Mouse (Mus musculus): Measurements from ENCODE around the gene Nrg4. TPM values are rescaled to one million over a fixed set of nuclear protein-coding genes. Genes with fewer than 3 reads are reported as not detected.

Gene Nrg4
- polyA plus RNA-seq, 1 experiment from 2014 or later: 1.2 TPM

- Histone ChIP-seq H3K27ac (replicated peaks; ENCODE audit: low read depth, low read length) (no peak overlapping the region), H3K9ac (ENCODE audit: low read depth, low read length) (no peak overlapping the region), H3K36me3 (ENCODE audit: control insufficient read depth, insufficient read depth, low read length) (no peaks in the 10 kb centered on the region), H3K27me3 (replicated peaks; ENCODE audit: control insufficient read depth, insufficient read depth, low read length) (no peaks in the 10 kb centered on the region), H3K9me3 (ENCODE audit: control insufficient read depth, low read length) (no peaks in the 10 kb centered on the region), H3K4me1 (ENCODE audit: control insufficient read depth, insufficient read depth, low read length) (no peaks in the 10 kb centered on the region), H3K4me3 (ENCODE audit: low read depth, low read length) (no peak overlapping the region), H3K4me2 (ENCODE audit: low read depth, low read length) (no peak overlapping the region)
- 73% methylated on average over 4 of the region's 4 CpGs for WGBS
- DNase-seq (ENCODE audit: low spot score) (no peak), ATAC-seq (ENCODE audit: low read depth) (no peak)
Measured at GRCm38 (mm10) chr9:55277562-55277961, 49.1 kb downstream of the Nrg4 start.

GRCm38 (mm10) chr9:55273906-55274305 lies 52.7 kb downstream of the Nrg4 start:
- 65% methylated on average over 4 of the region's 4 CpGs for WGBS
- ATAC-seq (ENCODE audit: low read depth): no peak
- no peak overlapping the region for H3K9ac ChIP-seq (ENCODE audit: low read depth, low read length)

GRCm38 (mm10) chr9:55271960-55272560 lies 54.6 kb downstream of the Nrg4 start:
- Histone ChIP-seq H3K27ac (replicated peaks; ENCODE audit: low read depth, low read length) (no peak overlapping the region), H3K4me2 (ENCODE audit: low read depth, low read length) (no peak overlapping the region), H3K4me3 (ENCODE audit: low read depth, low read length) (no peak overlapping the region), H3K27me3 (replicated peaks; ENCODE audit: control insufficient read depth, insufficient read depth, low read length) (no peaks in the 10 kb centered on the region), H3K9me3 (ENCODE audit: control insufficient read depth, low read length) (no peaks in the 10 kb centered on the region), H3K4me1 (ENCODE audit: control insufficient read depth, insufficient read depth, low read length) (no peaks in the 10 kb centered on the region), H3K9ac (ENCODE audit: low read depth, low read length) (no peak overlapping the region), H3K36me3 (ENCODE audit: control insufficient read depth, insufficient read depth, low read length) (no peaks in the 10 kb centered on the region)
- DNase-seq (ENCODE audit: low spot score) (no peak), ATAC-seq (ENCODE audit: low read depth) (no peak)
- 46% methylated on average over 5 of the region's 5 CpGs for WGBS

More at GRCm38 (mm10) chr9:55273906-55274305, 52.7 kb downstream of the Nrg4 start:
- no peaks in the 10 kb centered on the region for H3K4me1 ChIP-seq (ENCODE audit: control insufficient read depth, insufficient read depth, low read length)
- no peak overlapping the region for H3K4me2 ChIP-seq (ENCODE audit: low read depth, low read length)
- H3K9me3 ChIP-seq (ENCODE audit: control insufficient read depth, low read length): no peaks in the 10 kb centered on the region
- H3K4me3 ChIP-seq (ENCODE audit: low read depth, low read length): no peak overlapping the region
- no peaks in the 10 kb centered on the region for H3K27me3 ChIP-seq (replicated peaks; ENCODE audit: control insufficient read depth, insufficient read depth, low read length)
- DNase-seq (ENCODE audit: low spot score): no peak
- H3K36me3 ChIP-seq (ENCODE audit: control insufficient read depth, insufficient read depth, low read length): no peaks in the 10 kb centered on the region
- no peak overlapping the region for H3K27ac ChIP-seq (replicated peaks; ENCODE audit: low read depth, low read length)

- WGBS: 72% methylated on average over 8 of the region's 8 CpGs
- no peaks in the 10 kb centered on the region for H3K27me3 ChIP-seq (replicated peaks; ENCODE audit: control insufficient read depth, insufficient read depth, low read length)
- H3K9me3 ChIP-seq (ENCODE audit: control insufficient read depth, low read length): no peaks in the 10 kb centered on the region
- H3K4me3 ChIP-seq (ENCODE audit: low read depth, low read length): no peak overlapping the region
- H3K4me1 ChIP-seq (ENCODE audit: control insufficient read depth, insufficient read depth, low read length): no peaks in the 10 kb centered on the region
- no peak for DNase-seq (ENCODE audit: low spot score)
- no peaks in the 10 kb centered on the region for H3K36me3 ChIP-seq (ENCODE audit: control insufficient read depth, insufficient read depth, low read length)
- no peak overlapping the region for H3K27ac ChIP-seq (replicated peaks; ENCODE audit: low read depth, low read length)
- no peak overlapping the region for H3K9ac ChIP-seq (ENCODE audit: low read depth, low read length)
- ATAC-seq (ENCODE audit: low read depth): no peak
- H3K4me2 ChIP-seq (ENCODE audit: low read depth, low read length): no peak overlapping the region
Measured at GRCm38 (mm10) chr9:55264356-55265302, 62.0 kb downstream of the Nrg4 start.

- Histone ChIP-seq H3K4me2 (ENCODE audit: low read depth, low read length) (no peak overlapping the region), H3K4me1 (ENCODE audit: control insufficient read depth, insufficient read depth, low read length) (no peaks in the 10 kb centered on the region), H3K4me3 (ENCODE audit: low read depth, low read length) (no peak overlapping the region), H3K9ac (ENCODE audit: low read depth, low read length) (no peak overlapping the region), H3K27ac (replicated peaks; ENCODE audit: low read depth, low read length) (no peak overlapping the region), H3K27me3 (replicated peaks; ENCODE audit: control insufficient read depth, insufficient read depth, low read length) (no peaks in the 10 kb centered on the region), H3K9me3 (ENCODE audit: control insufficient read depth, low read length) (no peaks in the 10 kb centered on the region), H3K36me3 (ENCODE audit: control insufficient read depth, insufficient read depth, low read length) (no peaks in the 10 kb centered on the region)
- no peak for DNase-seq (ENCODE audit: low spot score)
- 67% methylated on average over 6 of the region's 6 CpGs for WGBS
- ATAC-seq (ENCODE audit: low read depth): no peak
Measured at GRCm38 (mm10) chr9:55259741-55260140, 66.9 kb downstream of the Nrg4 start.

- no peak overlapping the region for H3K4me2 ChIP-seq (ENCODE audit: low read depth, low read length)
- H3K27me3 ChIP-seq (replicated peaks; ENCODE audit: control insufficient read depth, insufficient read depth, low read length): no peaks in the 10 kb centered on the region
- H3K4me1 ChIP-seq (ENCODE audit: control insufficient read depth, insufficient read depth, low read length): no peaks in the 10 kb centered on the region
- DNase-seq (ENCODE audit: low spot score) (no peak), ATAC-seq (ENCODE audit: low read depth) (no peak)
- 87% methylated on average over 2 of the region's 2 CpGs for WGBS
- H3K9ac ChIP-seq (ENCODE audit: low read depth, low read length): no peak overlapping the region
- H3K9me3 ChIP-seq (ENCODE audit: control insufficient read depth, low read length): no peaks in the 10 kb centered on the region
- no peak overlapping the region for H3K4me3 ChIP-seq (ENCODE audit: low read depth, low read length)
- H3K27ac ChIP-seq (replicated peaks; ENCODE audit: low read depth, low read length): no peak overlapping the region
- H3K36me3 ChIP-seq (ENCODE audit: control insufficient read depth, insufficient read depth, low read length): no peaks in the 10 kb centered on the region
Measured at GRCm38 (mm10) chr9:55257105-55257504, 69.5 kb downstream of the Nrg4 start.

GRCm38 (mm10) chr9:55255604-55256003 lies 71.0 kb downstream of the Nrg4 start:
- Histone ChIP-seq H3K4me2 (ENCODE audit: low read depth, low read length) (no peak overlapping the region), H3K9me3 (ENCODE audit: control insufficient read depth, low read length) (no peaks in the 10 kb centered on the region), H3K4me3 (ENCODE audit: low read depth, low read length) (no peak overlapping the region), H3K4me1 (ENCODE audit: control insufficient read depth, insufficient read depth, low read length) (no peaks in the 10 kb centered on the region), H3K9ac (ENCODE audit: low read depth, low read length) (no peak overlapping the region), H3K27ac (replicated peaks; ENCODE audit: low read depth, low read length) (no peak overlapping the region), H3K27me3 (replicated peaks; ENCODE audit: control insufficient read depth, insufficient read depth, low read length) (no peaks in the 10 kb centered on the region), H3K36me3 (ENCODE audit: control insufficient read depth, insufficient read depth, low read length) (no peaks in the 10 kb centered on the region)
- DNase-seq (ENCODE audit: low spot score): no peak
- 66% methylated on average over 4 of the region's 4 CpGs for whole genome bisulfite sequencing
- ATAC-seq (ENCODE audit: low read depth): no peak

- H3K4me2 ChIP-seq (ENCODE audit: low read depth, low read length): no peak overlapping the region
- DNase-seq (ENCODE audit: low spot score): no peak
- no peaks in the 10 kb centered on the region for H3K36me3 ChIP-seq (ENCODE audit: control insufficient read depth, insufficient read depth, low read length)
- H3K4me1 ChIP-seq (ENCODE audit: control insufficient read depth, insufficient read depth, low read length): no peaks in the 10 kb centered on the region
- no peak overlapping the region for H3K27ac ChIP-seq (replicated peaks; ENCODE audit: low read depth, low read length)
- no peak overlapping the region for H3K4me3 ChIP-seq (ENCODE audit: low read depth, low read length)
- no peaks in the 10 kb centered on the region for H3K9me3 ChIP-seq (ENCODE audit: control insufficient read depth, low read length)
- ATAC-seq (ENCODE audit: low read depth): no peak
- no peaks in the 10 kb centered on the region for H3K27me3 ChIP-seq (replicated peaks; ENCODE audit: control insufficient read depth, insufficient read depth, low read length)
- 90% methylated on average over 5 of the region's 5 CpGs for WGBS
- no peak overlapping the region for H3K9ac ChIP-seq (ENCODE audit: low read depth, low read length)
Measured at GRCm38 (mm10) chr9:55255056-55255455, 71.6 kb downstream of the Nrg4 start.
